Comparison of ENCODE assay signal across 8 mouse cellular contexts in genomic region chr2:173545992-173546703, GRCm38 (mm10). TPM values are rescaled to one million over a fixed set of nuclear protein-coding genes. Genes with fewer than 3 reads are reported as not detected.
A peak's percentile ranks its signal among the peaks of the same experiment; 100 is the strongest.
DNase-seq lines count a peak whose midpoint lies in the region; ATAC-seq and TF ChIP-seq lines count a peak whose summit lies in the region.

No protein-coding gene starts in this region.

- no peak overlapping the region for H3K4me2 ChIP-seq in heart, embryonic 12.5 days
- H3K4me2 ChIP-seq in kidney, postnatal 0 days (ENCODE audit: low read length), result no peak overlapping the region
- H3K4me2 ChIP-seq in liver, embryonic 13.5 days, result no peak overlapping the region
- H3K4me2 ChIP-seq in neural tube, embryonic 12.5 days (replicated peaks), result no peak overlapping the region
- H3K4me2 ChIP-seq in stomach, embryonic 16.5 days (ENCODE audit: low read depth, low read length), result no peak overlapping the region

- no peaks in the 10 kb centered on the region for H3K4me1 ChIP-seq in bone marrow macrophage, adult 2 months (ENCODE audit: control insufficient read depth, insufficient read depth, low read length)
- no peaks in the 10 kb centered on the region for H3K4me1 ChIP-seq in heart, embryonic 12.5 days (replicated peaks)
- H3K4me1 ChIP-seq in kidney, postnatal 0 days (replicated peaks; ENCODE audit: insufficient read depth, low read length), result no peaks in the 10 kb centered on the region
- no peaks in the 10 kb centered on the region for H3K4me1 ChIP-seq in liver, embryonic 13.5 days (replicated peaks)
- H3K4me1 ChIP-seq in neural tube, embryonic 12.5 days, result 0 out of 2 replicates have a peak, but pooled peaks cover 2% of the 10 kb centered on the region
- peaks cover 4% of the 10 kb centered on the region; the same call in 1 of the 2 replicates for H3K4me1 ChIP-seq in stomach, embryonic 16.5 days (ENCODE audit: control insufficient read depth, insufficient read depth, low read length)

- no peak overlapping the region for H3K4me3 ChIP-seq in bone marrow macrophage, adult 2 months (ENCODE audit: insufficient read depth, low read length)
- no peak overlapping the region for H3K4me3 ChIP-seq in heart, embryonic 12.5 days
- no peak overlapping the region for H3K4me3 ChIP-seq in kidney, postnatal 0 days (replicated peaks; ENCODE audit: low read depth, low read length)
- no peak overlapping the region for H3K4me3 ChIP-seq in liver, embryonic 13.5 days (replicated peaks)
- no peak overlapping the region for H3K4me3 ChIP-seq in neural tube, embryonic 12.5 days
- no peak overlapping the region for H3K4me3 ChIP-seq in stomach, embryonic 16.5 days (replicated peaks; ENCODE audit: low read length)

- peak; percentile 87 to 88 for DNase-seq in B cell, adult 2 months
- DNase-seq in kidney, postnatal 0 days (ENCODE audit: low spot score), result peak; percentile 85
- peak; percentile 24 for DNase-seq in liver, embryonic 13.5 days

- no peaks in the 10 kb centered on the region for H3K9me3 ChIP-seq in heart, embryonic 12.5 days (replicated peaks)
- H3K9me3 ChIP-seq in kidney, postnatal 0 days (replicated peaks; ENCODE audit: low read length), result no peaks in the 10 kb centered on the region
- H3K9me3 ChIP-seq in liver, embryonic 13.5 days (replicated peaks), result no peaks in the 10 kb centered on the region
- H3K9me3 ChIP-seq in neural tube, embryonic 12.5 days, result no peaks in the 10 kb centered on the region
- H3K9me3 ChIP-seq in stomach, embryonic 16.5 days (replicated peaks; ENCODE audit: control insufficient read depth, low read length), result no peaks in the 10 kb centered on the region

- no peaks in the 10 kb centered on the region for H3K36me3 ChIP-seq in heart, embryonic 12.5 days
- H3K36me3 ChIP-seq in kidney, postnatal 0 days (ENCODE audit: insufficient read depth, low read length), result no peaks in the 10 kb centered on the region
- no peaks in the 10 kb centered on the region for H3K36me3 ChIP-seq in liver, embryonic 13.5 days
- H3K36me3 ChIP-seq in neural tube, embryonic 12.5 days, result no peaks in the 10 kb centered on the region
- H3K36me3 ChIP-seq in stomach, embryonic 16.5 days (ENCODE audit: control insufficient read depth, insufficient read depth, low read length), result no peaks in the 10 kb centered on the region

- ATAC-seq in erythroid progenitor cell, adult 5-6 weeks (replicated peaks; ENCODE audit: low FRiP score, poor library complexity, severe bottlenecking), result 0 out of 2 replicates have a peak, but pooled peaks have one; percentile 25
- 0 out of 2 replicates have a peak, but pooled peaks have one; percentile 23 for ATAC-seq in heart, embryonic 12.5 days (ENCODE audit: insufficient number of reproducible peaks, low FRiP score)
- peak; percentile 58; the same call in 1 of the 2 replicates for ATAC-seq in kidney, postnatal 0 days (replicated peaks; ENCODE audit: low FRiP score, low read depth)
- no peak for ATAC-seq in liver, embryonic 13.5 days (ENCODE audit: low read depth)
- ATAC-seq in neural tube, embryonic 12.5 days (ENCODE audit: low FRiP score, low read depth), result peak; percentile 38
- ATAC-seq in stomach, embryonic 16.5 days (ENCODE audit: insufficient read depth, low FRiP score), result peak; percentile 74

- peaks cover 29% of the 10 kb centered on the region for H3K27me3 ChIP-seq in heart, embryonic 12.5 days (replicated peaks)
- no peaks in the 10 kb centered on the region for H3K27me3 ChIP-seq in kidney, postnatal 0 days (ENCODE audit: insufficient read depth, low read length)
- H3K27me3 ChIP-seq in liver, embryonic 13.5 days, result no peaks in the 10 kb centered on the region
- no peaks in the 10 kb centered on the region for H3K27me3 ChIP-seq in neural tube, embryonic 12.5 days (replicated peaks)
- H3K27me3 ChIP-seq in stomach, embryonic 16.5 days (ENCODE audit: control insufficient read depth, insufficient read depth, low read length), result no peaks in the 10 kb centered on the region

- H3K27ac ChIP-seq in bone marrow macrophage, adult 2 months (ENCODE audit: insufficient read depth, low read depth, low read length), result no peak overlapping the region
- no peak overlapping the region for H3K27ac ChIP-seq in heart, embryonic 12.5 days (ENCODE audit: poor library complexity, severe bottlenecking)
- no peak overlapping the region for H3K27ac ChIP-seq in kidney, postnatal 0 days
- H3K27ac ChIP-seq in liver, embryonic 13.5 days, result no peak overlapping the region
- H3K27ac ChIP-seq in neural tube, embryonic 12.5 days, result no peak overlapping the region
- no peak overlapping the region for H3K27ac ChIP-seq in stomach, embryonic 16.5 days (ENCODE audit: low read length)

- no peak overlapping the region for H3K9ac ChIP-seq in heart, embryonic 12.5 days
- H3K9ac ChIP-seq in kidney, postnatal 0 days (ENCODE audit: low read depth, low read length), result no peak overlapping the region
- no peak overlapping the region for H3K9ac ChIP-seq in liver, embryonic 13.5 days
- H3K9ac ChIP-seq in neural tube, embryonic 12.5 days, result no peak overlapping the region
- H3K9ac ChIP-seq in stomach, embryonic 16.5 days (ENCODE audit: low read length), result no peak overlapping the region; the same call in 1 of the 2 replicates

- WGBS in heart, embryonic 12.5 days, result 41% methylated on average over 15 of the region's 15 CpGs
- WGBS in kidney, postnatal 0 days, result 43% methylated on average over 15 of the region's 15 CpGs
- WGBS in liver, embryonic 13.5 days (ENCODE audit: insufficient replicate concordance), result 39% methylated on average over 15 of the region's 15 CpGs
- 45% methylated on average over 15 of the region's 15 CpGs for WGBS in neural tube, embryonic 12.5 days
- 44% methylated on average over 15 of the region's 15 CpGs for WGBS in stomach, embryonic 16.5 days

- TF ChIP-seq POLR2A in bone marrow macrophage, adult 2 months (IDR thresholded peaks at IDR 0.05; ENCODE audit: borderline replicate concordance, low read depth, low read length), result no peak

- TF ChIP-seq CTCF in bone marrow macrophage, adult 2 months (IDR thresholded peaks at IDR 0.05; ENCODE audit: low read depth, low read length), result peak; percentile 80
- peak; percentile 89 for TF ChIP-seq CTCF in kidney, postnatal 0 days (IDR thresholded peaks at IDR 0.05; ENCODE audit: low read depth)

RNA-seq across cellular contexts. Expression of gene 1700021F07Rik, which starts 23.8 kb away (rescaled TPM):
- not detected in 2 replicates for polyA plus RNA-seq in bone marrow macrophage, adult 2 months (2012; ENCODE audit: insufficient read depth, insufficient read length, missing spikeins)
- not detected in 2 replicates for total RNA-seq in erythroid progenitor cell, adult 5-6 weeks (2015; ENCODE audit: low replicate concordance)
- total RNA-seq in erythroid progenitor cell, adult 5-6 weeks (2017; ENCODE audit: low replicate concordance), result not detected in 2 replicates
- not detected in 2 replicates for polyA plus RNA-seq in heart, embryonic 12.5 days (2016; fragmentation: Nextera tagmentation; extraction: Ambion mirVana)
- not detected in 2 replicates for polyA plus RNA-seq in kidney, postnatal 0 days (2015; fragmentation: Nextera tagmentation; extraction: Ambion mirVana)
- polyA plus RNA-seq in liver, embryonic 13.5 days (2015; fragmentation: Nextera tagmentation; extraction: Ambion mirVana), result not detected in 2 replicates
- not detected in 2 replicates for polyA plus RNA-seq in neural tube, embryonic 12.5 days (2016; fragmentation: Nextera tagmentation; extraction: Ambion mirVana)
- not detected in 2 replicates for polyA plus RNA-seq in stomach, embryonic 16.5 days (2015; fragmentation: Nextera tagmentation; extraction: Ambion mirVana)

RNA-seq across cellular contexts. Expression of gene Ankrd60, which starts 32.0 kb away (rescaled TPM):
- polyA plus RNA-seq in bone marrow macrophage, adult 2 months (2012; ENCODE audit: insufficient read depth, insufficient read length, missing spikeins), result not detected in 2 replicates
- total RNA-seq in erythroid progenitor cell, adult 5-6 weeks (2015; ENCODE audit: low replicate concordance), result not detected in 2 replicates
- not detected in 2 replicates for total RNA-seq in erythroid progenitor cell, adult 5-6 weeks (2017; ENCODE audit: low replicate concordance)
- not detected in 2 replicates for polyA plus RNA-seq in heart, embryonic 12.5 days (2016; fragmentation: Nextera tagmentation; extraction: Ambion mirVana)
- not detected in 2 replicates for polyA plus RNA-seq in kidney, postnatal 0 days (2015; fragmentation: Nextera tagmentation; extraction: Ambion mirVana)
- polyA plus RNA-seq in liver, embryonic 13.5 days (2015; fragmentation: Nextera tagmentation; extraction: Ambion mirVana), result not detected in 2 replicates
- polyA plus RNA-seq in neural tube, embryonic 12.5 days (2016; fragmentation: Nextera tagmentation; extraction: Ambion mirVana), result not detected in 2 replicates
- not detected in 2 replicates for polyA plus RNA-seq in stomach, embryonic 16.5 days (2015; fragmentation: Nextera tagmentation; extraction: Ambion mirVana)

Comparison
In these comparisons a context has a peak if more than half of its experiments do, and no peak if none do; other contexts are left out.
1. DNase-seq: peak in every context shown above with its lines; median percentile 88 in B cell, adult 2 months; 85 in kidney, postnatal 0 days; 24 in liver, embryonic 13.5 days.